Mouse (Mus musculus): ENCODE results near the gene Ttc27. TPM values are rescaled to one million over a fixed set of nuclear protein-coding genes. Genes with fewer than 3 reads are reported as not detected.

Ttc27 gene
- polyA plus RNA-seq, 2 experiments = 8.3 to 13.5 TPM

- ATAC-seq (ENCODE audit: insufficient read depth) (no peak), DNase-seq (ENCODE audit: low read depth in 3 of 3, low spot score in 3 of 3) (no peak)
- Histone ChIP-seq H3K4me1 (replicated peaks; ENCODE audit: control insufficient read depth in 2 of 2, insufficient read depth in 2 of 2, low read length in 1 of 2) (peaks cover 0 to 7% of the 10 kb centered on the region in 2 experiments; a peak in 3 of 4 replicates), H3K4me3 (ENCODE audit: insufficient read depth in 1 of 2, low read depth in 2 of 2, low read length in 2 of 2) (no peak overlapping the region), H3K27me3 (ENCODE audit: control insufficient read depth, insufficient read depth, low read length) (no peaks in the 10 kb centered on the region), H3K9me3 (ENCODE audit: control insufficient read depth, low read length) (no peaks in the 10 kb centered on the region), H3K4me2 (ENCODE audit: low read depth) (no peak overlapping the region), H3K36me3 (replicated peaks; ENCODE audit: control insufficient read depth, insufficient read depth, low read depth) (no peaks in the 10 kb centered on the region), H3K9ac (replicated peaks) (no peak overlapping the region), H3K27ac (no peak overlapping the region)
- 66% methylated on average over 2 of the region's 2 CpGs for WGBS (ENCODE audit: insufficient replicate concordance)
- TF ChIP-seq CTCF (IDR thresholded peaks at IDR 0.05; ENCODE audit: low read depth) (no peak), EP300 (IDR thresholded peaks at IDR 0.05; ENCODE audit: low read depth) (no peak)
These were observed 141.8 kb downstream of the Ttc27 start for GRCm38 (mm10) chr17:74859298-74859697.

- Histone ChIP-seq H3K4me2 (ENCODE audit: low read depth) (no peak overlapping the region), H3K27me3 (ENCODE audit: control insufficient read depth, insufficient read depth, low read length) (no peaks in the 10 kb centered on the region), H3K36me3 (replicated peaks; ENCODE audit: control insufficient read depth, insufficient read depth, low read depth) (no peaks in the 10 kb centered on the region), H3K9me3 (ENCODE audit: control insufficient read depth, low read length) (no peaks in the 10 kb centered on the region), H3K27ac (no peak overlapping the region), H3K4me3 (ENCODE audit: insufficient read depth in 1 of 2, low read depth in 2 of 2, low read length in 2 of 2) (no peak overlapping the region), H3K9ac (replicated peaks) (no peak overlapping the region), H3K4me1 (replicated peaks; ENCODE audit: control insufficient read depth in 2 of 2, insufficient read depth in 2 of 2, low read length in 1 of 2) (peaks cover 0 to 15% of the 10 kb centered on the region in 2 experiments; a peak in 3 of 4 replicates)
- ATAC-seq (ENCODE audit: insufficient read depth) (no peak), DNase-seq (ENCODE audit: low read depth in 3 of 3, low spot score in 3 of 3) (no peak)
- 65% methylated on average over 17 of the region's 17 CpGs for whole genome bisulfite sequencing (ENCODE audit: insufficient replicate concordance)
- TF ChIP-seq CTCF (IDR thresholded peaks at IDR 0.05; ENCODE audit: low read depth) (no peak), EP300 (IDR thresholded peaks at IDR 0.05; ENCODE audit: low read depth) (no peak)
These were observed 142.9 kb downstream of the Ttc27 start for GRCm38 (mm10) chr17:74860180-74860993.

GRCm38 (mm10) chr17:74863845-74864244 is 146.3 kb downstream of the Ttc27 start:
- H3K27ac ChIP-seq = no peak overlapping the region
- DNase-seq (ENCODE audit: low read depth in 3 of 3, low spot score in 3 of 3) = peak in 2 of 3 experiments; percentile 12 to 17
- no peaks in the 10 kb centered on the region for H3K9me3 ChIP-seq (ENCODE audit: control insufficient read depth, low read length)
- H3K4me1 ChIP-seq (replicated peaks; ENCODE audit: control insufficient read depth in 2 of 2, insufficient read depth in 2 of 2, low read length in 1 of 2) = peaks cover 17 to 41% of the 10 kb centered on the region in 2 experiments
- H3K27me3 ChIP-seq (ENCODE audit: control insufficient read depth, insufficient read depth, low read length) = no peaks in the 10 kb centered on the region
- TF ChIP-seq CTCF (IDR thresholded peaks at IDR 0.05; ENCODE audit: low read depth) (no peak), EP300 (IDR thresholded peaks at IDR 0.05; ENCODE audit: low read depth) (no peak)
- H3K4me3 ChIP-seq (ENCODE audit: insufficient read depth in 1 of 2, low read depth in 2 of 2, low read length in 2 of 2) = no peak overlapping the region
- no peak overlapping the region for H3K9ac ChIP-seq (replicated peaks)
- no peaks in the 10 kb centered on the region for H3K36me3 ChIP-seq (replicated peaks; ENCODE audit: control insufficient read depth, insufficient read depth, low read depth)
- WGBS (ENCODE audit: insufficient replicate concordance) = 25% methylated on average over 5 of the region's 5 CpGs
- no peak overlapping the region for H3K4me2 ChIP-seq (ENCODE audit: low read depth)
- ATAC-seq (ENCODE audit: insufficient read depth) = peak; percentile 56; the same call in 1 of the 2 replicates

- ATAC-seq (ENCODE audit: insufficient read depth) = no peak
- no peaks in the 10 kb centered on the region for H3K9me3 ChIP-seq (ENCODE audit: control insufficient read depth, low read length)
- H3K27ac ChIP-seq = no peak overlapping the region
- H3K27me3 ChIP-seq (ENCODE audit: control insufficient read depth, insufficient read depth, low read length) = no peaks in the 10 kb centered on the region
- WGBS (ENCODE audit: insufficient replicate concordance) = 46% methylated on average over 10 of the region's 10 CpGs
- no peak overlapping the region for H3K9ac ChIP-seq (replicated peaks)
- TF ChIP-seq CTCF (IDR thresholded peaks at IDR 0.05; ENCODE audit: low read depth) (no peak), EP300 (IDR thresholded peaks at IDR 0.05; ENCODE audit: low read depth) (no peak)
- H3K4me3 ChIP-seq (ENCODE audit: insufficient read depth in 1 of 2, low read depth in 2 of 2, low read length in 2 of 2) = no peak overlapping the region
- no peak for DNase-seq (ENCODE audit: low read depth in 3 of 3, low spot score in 3 of 3)
- H3K36me3 ChIP-seq (replicated peaks; ENCODE audit: control insufficient read depth, insufficient read depth, low read depth) = no peaks in the 10 kb centered on the region
- peaks cover 19 to 50% of the 10 kb centered on the region in 2 experiments for H3K4me1 ChIP-seq (replicated peaks; ENCODE audit: control insufficient read depth in 2 of 2, insufficient read depth in 2 of 2, low read length in 1 of 2)
- no peak overlapping the region for H3K4me2 ChIP-seq (ENCODE audit: low read depth)
These were observed 147.4 kb downstream of the Ttc27 start for GRCm38 (mm10) chr17:74864790-74865548.

All from liver, embryonic 14.5 days (tissue).